Mouse (Mus musculus) left cerebral cortex, postnatal 36 days (tissue): ENCODE measurements at regions not wholly inside any gene's neighbourhood (a gene's known extent, or its start where the extent isn't known, plus 50 kb on each side); places are given as distances from the start of the nearest gene placed in this dataset.

ENCODE experiments used
- DNase-seq, 2 experiments: peaks; one replicate each; pipeline ENCODE4 v3.0.0; 2021 to 2022; ENCODE audit warnings: low spot score in 2 of 2, mixed read lengths in 1 of 2
- intact Hi-C: fragments of 180-260 bp; cut with DNase I; formaldehyde crosslinking; loops from one replicate; pipeline ENCODE4 v1.15.1; 2025

- DNase-seq = no peak
- intact Hi-C loops = no loop called here
Observed at GRCm38 (mm10) chr10:99906778-99907435, 108.5 kb upstream of the Kitl start.

- no peak for DNase-seq
- intact Hi-C loops = no loop called here
Observed at GRCm38 (mm10) chr10:99902280-99903231, 112.9 kb upstream of the Kitl start.

- DNase-seq = no peak
Observed at GRCm38 (mm10) chr10:99900955-99901835, 114.2 kb upstream of the Kitl start.

DNA sequence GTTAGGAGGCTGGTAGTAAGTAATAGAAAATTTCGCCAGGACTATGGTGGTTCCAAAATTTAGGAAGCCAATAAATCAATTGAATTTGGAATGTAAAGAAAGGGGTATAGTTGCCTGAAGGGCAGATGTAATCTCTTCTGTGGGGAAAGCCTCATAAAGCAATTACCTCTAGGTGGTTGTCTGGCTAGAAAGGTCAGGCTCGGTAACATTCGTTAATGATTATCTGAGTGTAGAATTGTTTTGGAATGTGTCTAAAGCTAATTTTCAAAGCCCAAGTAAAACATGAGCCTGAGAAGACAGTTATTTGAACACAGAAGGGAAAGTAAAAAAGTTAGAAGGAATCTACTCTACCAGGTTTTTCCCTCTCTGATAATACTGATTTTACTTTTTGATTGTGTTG lies 121.4 kb upstream of the Kitl start:
- no peak for DNase-seq
- intact Hi-C loops = no loop called here

More at GRCm38 (mm10) chr10:99900955-99901835, 114.2 kb upstream of the Kitl start:
- intact Hi-C loops = no loop called here

GRCm38 (mm10) chr10:99891899-99892298 lies 123.5 kb upstream of the Kitl start:
- intact Hi-C loops = no loop called here
- no peak for DNase-seq

GRCm38 (mm10) chr10:99881901-99882300 lies 122.4 kb upstream of the Csl start:
- no peak for DNase-seq
- intact Hi-C loops = no loop called here

GRCm38 (mm10) chr10:99879362-99879761 lies 119.9 kb upstream of the Csl start:
- intact Hi-C loops = loop anchor here (10.0 kb wide), 1 partner anchor 235 kb away; no protein-coding TSS in a partner anchor

GRCm38 (mm10) chr10:99864711-99865110 lies 105.3 kb upstream of the Csl start:
- DNase-seq = no peak
- intact Hi-C loops = no loop called here

More at GRCm38 (mm10) chr10:99879362-99879761, 119.9 kb upstream of the Csl start:
- no peak for DNase-seq

GRCm38 (mm10) chr10:99860322-99861089 lies 101.0 kb upstream of the Csl start:
- no peak for DNase-seq
- intact Hi-C loops = no loop called here

- no peak for DNase-seq
- intact Hi-C loops = no loop called here
Observed at GRCm38 (mm10) chr10:99844110-99844509, 84.7 kb upstream of the Csl start.

GRCm38 (mm10) chr10:99841167-99841843 lies 81.8 kb upstream of the Csl start:
- intact Hi-C loops = no loop called here
- DNase-seq = no peak

GRCm38 (mm10) chr10:99840179-99840876 lies 80.9 kb upstream of the Csl start:
- intact Hi-C loops = no loop called here
- DNase-seq = no peak

- intact Hi-C loops = no loop called here
- DNase-seq = no peak
Observed at GRCm38 (mm10) chr10:99836835-99837412, 77.5 kb upstream of the Csl start.

GRCm38 (mm10) chr10:99834905-99835633 lies 75.6 kb upstream of the Csl start:
- no peak for DNase-seq
- intact Hi-C loops = no loop called here

GRCm38 (mm10) chr10:99829974-99830373 lies 70.5 kb upstream of the Csl start:
- intact Hi-C loops = no loop called here
- no peak for DNase-seq

DNA sequence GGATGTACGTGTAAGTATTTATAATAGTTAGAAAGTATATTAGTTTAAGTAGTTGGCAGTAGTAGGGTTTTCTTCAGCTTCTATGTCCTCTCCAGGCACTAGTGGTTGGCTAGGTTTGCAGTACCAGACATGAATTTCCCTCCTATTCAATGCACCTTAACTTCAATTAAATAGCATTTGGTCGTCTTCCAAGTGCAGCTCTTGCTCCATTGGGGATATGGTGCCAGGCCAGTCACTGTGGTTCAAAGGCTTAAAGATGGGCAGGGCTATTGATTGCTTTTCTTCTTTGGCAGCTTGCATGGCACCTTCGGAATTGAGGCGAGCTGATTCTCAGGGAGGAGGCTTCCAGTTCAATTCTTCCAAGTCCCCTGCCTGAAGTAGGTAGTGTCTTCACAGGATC lies 68.0 kb upstream of the Csl start:
- no peak for DNase-seq
- intact Hi-C loops = no loop called here

GRCm38 (mm10) chr10:99825881-99826280 lies 66.4 kb upstream of the Csl start:
- no peak for DNase-seq
- intact Hi-C loops = no loop called here
